Mouse (Mus musculus): ENCODE data around the gene Faim.

Gene Faim

GRCm38 (mm10) chr9:98974898-98975297, 11.3 kb upstream of the Faim start:
- no peak for DNase-seq (ENCODE audit: low spot score)

- no peak for DNase-seq (ENCODE audit: low spot score)
Observed at GRCm38 (mm10) chr9:98976081-98976480, 10.1 kb upstream of the Faim start.

GRCm38 (mm10) chr9:98976520-98976919, 9.7 kb upstream of the Faim start:
- no peak for DNase-seq (ENCODE audit: low spot score)

- peak; percentile 92 for DNase-seq (ENCODE audit: low spot score)
Observed at GRCm38 (mm10) chr9:98979431-98980416, 6.4 kb upstream of the Faim start.

GRCm38 (mm10) chr9:98986476-98987096, 413 bp downstream of the Faim start:
- peak; percentile 32 for DNase-seq (ENCODE audit: low spot score)

- DNase-seq (ENCODE audit: low spot score), result no peak
Observed at GRCm38 (mm10) chr9:98987131-98987530, 958 bp downstream of the Faim start.

GRCm38 (mm10) chr9:98994103-98994502, 7.9 kb downstream of the Faim start:
- no peak for DNase-seq (ENCODE audit: low spot score)

- DNase-seq (ENCODE audit: low spot score), result no peak
Observed at GRCm38 (mm10) chr9:98999881-99000339, 13.7 kb downstream of the Faim start.

- no peak for DNase-seq (ENCODE audit: low spot score)
Observed at GRCm38 (mm10) chr9:99001326-99001725, 15.2 kb downstream of the Faim start.

- no peak for DNase-seq (ENCODE audit: low spot score)
Observed at GRCm38 (mm10) chr9:99009069-99009897, 23.1 kb downstream of the Faim start.

- DNase-seq (ENCODE audit: low spot score), result no peak
Observed at GRCm38 (mm10) chr9:99009898-99010199, 23.7 kb downstream of the Faim start.

- no peak for DNase-seq (ENCODE audit: low spot score)
Observed at GRCm38 (mm10) chr9:99016301-99016700, 30.1 kb downstream of the Faim start.

- no peak for DNase-seq (ENCODE audit: low spot score)
Observed at GRCm38 (mm10) chr9:99016759-99017158, 30.6 kb downstream of the Faim start.

- DNase-seq (ENCODE audit: low spot score), result no peak
Observed at GRCm38 (mm10) chr9:99017679-99018078, 31.5 kb downstream of the Faim start.

GRCm38 (mm10) chr9:99021166-99021565, 35.0 kb downstream of the Faim start:
- DNase-seq (ENCODE audit: low spot score), result no peak

GRCm38 (mm10) chr9:99021751-99022150, 35.6 kb downstream of the Faim start:
- no peak for DNase-seq (ENCODE audit: low spot score)

- no peak for DNase-seq (ENCODE audit: low spot score)
Observed at GRCm38 (mm10) chr9:99032031-99032430, 45.9 kb downstream of the Faim start.

- no peak for DNase-seq (ENCODE audit: low spot score)
Observed at GRCm38 (mm10) chr9:99034111-99034510, 47.9 kb downstream of the Faim start.

- DNase-seq (ENCODE audit: low spot score), result no peak
Observed at GRCm38 (mm10) chr9:99035575-99035974, 49.4 kb downstream of the Faim start, which contains the start of gene Gm1123. Gene Gm1123 (minus strand): TSS chr9:99035715.

- no peak for DNase-seq (ENCODE audit: low spot score)
Observed at GRCm38 (mm10) chr9:99041994-99042393, 55.8 kb downstream of the Faim start.

- DNase-seq (ENCODE audit: low spot score), result no peak
Observed at GRCm38 (mm10) chr9:99042641-99043040, 56.5 kb downstream of the Faim start.

GRCm38 (mm10) chr9:99044761-99045160, 58.6 kb downstream of the Faim start:
- no peak for DNase-seq (ENCODE audit: low spot score)
